Mouse (Mus musculus) MEL (cell line): ENCODE data around the gene Usf3. TPM values are rescaled to one million over a fixed set of nuclear protein-coding genes. Genes with fewer than 3 reads are reported as not detected.

ENCODE experiments used
- DNase-seq: peaks from one replicate; pipeline ENCODE4 v3.0.0; 2011; ENCODE audit warnings: low read depth, low spot score
- H3K27ac ChIP-seq: 2 replicates; pipeline ENCODE4 v1.5.1; 2012; ENCODE audit warnings: low read depth, mild to moderate bottlenecking, control low read depth, low read length, moderate library complexity; ENCODE audit not compliant: control insufficient read depth
- H3K27me3 ChIP-seq, 2 experiments: fragments of 150-350 bp in 1 of 2; sonication (generic) in 1 of 2; 2 replicates each; pipeline ENCODE4 v1.6.1; 2012; ENCODE audit warnings: low read length in 2 of 2, mild to moderate bottlenecking in 2 of 2, improper control_type of control experiment in 1 of 2, moderate library complexity in 1 of 2; ENCODE audit not compliant: insufficient read depth in 2 of 2, control insufficient read depth in 1 of 2
- H3K36me3 ChIP-seq, 2 experiments: 2 replicates each; pipeline ENCODE4 v1.6.1; 2012 to 2014; ENCODE audit warnings: low read length in 2 of 2, improper control_type of control experiment in 1 of 2, inconsistent platforms in 1 of 2, mild to moderate bottlenecking in 1 of 2; ENCODE audit not compliant: insufficient read depth in 2 of 2, control insufficient read depth in 1 of 2
- H3K4me1 ChIP-seq, 2 experiments: fragments of 150-350 bp in 1 of 2; sonication (generic) in 1 of 2; 2 replicates each; pipeline ENCODE4 v1.6.1; 2012; ENCODE audit warnings: low read length in 2 of 2, improper control_type of control experiment in 1 of 2, mild to moderate bottlenecking in 1 of 2; ENCODE audit not compliant: insufficient read depth in 2 of 2, control insufficient read depth in 1 of 2
- H3K4me3 ChIP-seq, 2 experiments: fragments of 150-350 bp in 1 of 2; sonication (generic) in 1 of 2; 2 replicates each; pipeline ENCODE4 v1.5.1; 2012; ENCODE audit warnings: low read depth in 2 of 2, low read length in 2 of 2, mild to moderate bottlenecking in 2 of 2, moderate library complexity in 2 of 2, control low read depth in 1 of 2, improper control_type of control experiment in 1 of 2; ENCODE audit not compliant: control insufficient read depth in 1 of 2, insufficient read depth in 1 of 2
- H3K79me2 ChIP-seq: 2 replicates; pipeline ENCODE4 v1.6.1; 2012; ENCODE audit warnings: mild to moderate bottlenecking, low read length, moderate library complexity; ENCODE audit not compliant: control insufficient read depth, poor library complexity, insufficient read depth
- H3K9ac ChIP-seq: 2 replicates; pipeline ENCODE4 v1.6.1; 2012; ENCODE audit warnings: low read depth, mild to moderate bottlenecking, control low read depth, low read length, moderate library complexity; ENCODE audit not compliant: control insufficient read depth, poor library complexity, severe bottlenecking
- H3K9me3 ChIP-seq: fragments of 150-350 bp; sonication (generic); replicated peaks from 2 replicates; pipeline ENCODE4 v1.6.1; 2012; ENCODE audit warnings: mild to moderate bottlenecking, low read length, improper control_type of control experiment, moderate library complexity; ENCODE audit not compliant: insufficient read depth
- BHLHE40 ChIP-seq: IDR thresholded peaks from 2 replicates; pipeline ENCODE4 v1.6.1; 2012; ENCODE audit warnings: low read depth, mild to moderate bottlenecking, inconsistent platforms, low read length, improper control_type of control experiment, borderline replicate concordance
- CHD1 ChIP-seq: IDR thresholded peaks from 2 replicates; pipeline ENCODE4 v1.6.1; 2012; ENCODE audit warnings: low read depth, mild to moderate bottlenecking, inconsistent platforms, low read length, improper control_type of control experiment
- CTCF ChIP-seq, 3 experiments: IDR thresholded peaks in 2 of 3; conservative IDR thresholded peaks in 1 of 3; 2 replicates each; pipeline ENCODE4 v1.5.1; 2011 to 2012; ENCODE audit warnings: low read length in 3 of 3, low read depth in 2 of 3, mild to moderate bottlenecking in 2 of 3, improper control_type of control experiment in 1 of 3, inconsistent platforms in 1 of 3, mixed read lengths in 1 of 3, moderate library complexity in 1 of 3; ENCODE audit not compliant: control insufficient read depth in 1 of 3, insufficient read depth in 1 of 3, poor library complexity in 1 of 3, severe bottlenecking in 1 of 3
- E2F4 ChIP-seq: IDR thresholded peaks from 2 replicates; pipeline ENCODE4 v1.6.1; 2011; ENCODE audit warnings: low read depth, low read length, improper control_type of control experiment, borderline replicate concordance
- ELF1 ChIP-seq: IDR thresholded peaks from 2 replicates; pipeline ENCODE4 v1.6.1; 2014; ENCODE audit warnings: low read depth, mild to moderate bottlenecking, inconsistent platforms, low read length, improper control_type of control experiment, moderate library complexity
- EP300 ChIP-seq, 2 experiments: IDR thresholded peaks; 2 replicates each; pipeline ENCODE4 v1.6.1; 2011; ENCODE audit warnings: improper control_type of control experiment in 2 of 2, low read length in 2 of 2, low read depth in 1 of 2, mild to moderate bottlenecking in 1 of 2
- GABPA ChIP-seq: IDR thresholded peaks from 2 replicates; pipeline ENCODE4 v1.6.1; 2012; ENCODE audit warnings: low read depth, mild to moderate bottlenecking, inconsistent platforms, low read length, improper control_type of control experiment, moderate library complexity
- GATA1 ChIP-seq: IDR thresholded peaks from 2 replicates; pipeline ENCODE4 v1.6.1; 2011; ENCODE audit warnings: low read depth, low read length, improper control_type of control experiment
- HCFC1 ChIP-seq: IDR thresholded peaks from 2 replicates; pipeline ENCODE4 v1.6.1; 2012; ENCODE audit warnings: low read depth, mild to moderate bottlenecking, inconsistent platforms, low read length, improper control_type of control experiment, moderate library complexity
- JUND ChIP-seq: IDR thresholded peaks from 2 replicates; pipeline ENCODE4 v1.6.1; 2011; ENCODE audit warnings: low read depth, mild to moderate bottlenecking, improper control_type of control experiment, low read length
- MAFK ChIP-seq: IDR thresholded peaks from 2 replicates; pipeline ENCODE4 v1.6.1; 2011; ENCODE audit warnings: low read depth, mild to moderate bottlenecking, low read length, improper control_type of control experiment, borderline replicate concordance
- MAZ ChIP-seq: IDR thresholded peaks from 2 replicates; pipeline ENCODE4 v1.6.1; 2012; ENCODE audit warnings: low read depth, mild to moderate bottlenecking, inconsistent platforms, low read length, improper control_type of control experiment
- MEF2A ChIP-seq: IDR thresholded peaks from 2 replicates; pipeline ENCODE4 v1.6.1; 2014; ENCODE audit warnings: low read depth, mild to moderate bottlenecking, inconsistent platforms, low read length, improper control_type of control experiment; ENCODE audit not compliant: poor library complexity, insufficient replicate concordance, severe bottlenecking; ENCODE audit errors: extremely low read depth
- MYB ChIP-seq: IDR thresholded peaks from 2 replicates; pipeline ENCODE4 v1.6.1; 2011; ENCODE audit warnings: mild to moderate bottlenecking, low read depth, low read length, improper control_type of control experiment
- MYC ChIP-seq: IDR thresholded peaks from 2 replicates; pipeline ENCODE4 v1.6.1; 2011; ENCODE audit warnings: low read depth, mild to moderate bottlenecking, low read length, improper control_type of control experiment, moderate library complexity
- NELFE ChIP-seq: IDR thresholded peaks from 2 replicates; pipeline ENCODE4 v1.6.1; 2011; ENCODE audit warnings: low read depth, low read length, improper control_type of control experiment
- NRF1 ChIP-seq: IDR thresholded peaks from 2 replicates; pipeline ENCODE4 v1.6.1; 2014; ENCODE audit warnings: low read depth, mild to moderate bottlenecking, inconsistent platforms, low read length, improper control_type of control experiment, moderate library complexity; ENCODE audit not compliant: poor library complexity, insufficient read depth, severe bottlenecking
- POLR2AphosphoS2 ChIP-seq: IDR thresholded peaks from 2 replicates; pipeline ENCODE4 v1.6.1; 2011; ENCODE audit warnings: low read length, improper control_type of control experiment
- RAD21 ChIP-seq: IDR thresholded peaks from 2 replicates; pipeline ENCODE4 v1.6.1; 2011; ENCODE audit warnings: mild to moderate bottlenecking, low read depth, low read length, improper control_type of control experiment
- RCOR1 ChIP-seq: IDR thresholded peaks from 2 replicates; pipeline ENCODE4 v1.6.1; 2012; ENCODE audit warnings: low read depth, mild to moderate bottlenecking, inconsistent platforms, low read length, improper control_type of control experiment
- SMC3 ChIP-seq: IDR thresholded peaks from 2 replicates; pipeline ENCODE4 v1.6.1; 2011; ENCODE audit warnings: low read depth, low read length, improper control_type of control experiment
- TAL1 ChIP-seq: IDR thresholded peaks from 2 replicates; pipeline ENCODE4 v1.6.1; 2012; ENCODE audit warnings: mild to moderate bottlenecking, inconsistent platforms, low read length, moderate library complexity, mixed read lengths
- TBP ChIP-seq: IDR thresholded peaks from 2 replicates; pipeline ENCODE4 v1.8.0; 2011; ENCODE audit warnings: low read depth, low read length, improper control_type of control experiment
- TCF12 ChIP-seq: IDR thresholded peaks from 2 replicates; pipeline ENCODE4 v1.6.1; 2014; ENCODE audit warnings: low read depth, mild to moderate bottlenecking, inconsistent platforms, low read length, improper control_type of control experiment, moderate library complexity
- ZMIZ1 ChIP-seq: IDR thresholded peaks from 2 replicates; pipeline ENCODE4 v1.6.1; 2012; ENCODE audit warnings: low read depth, mild to moderate bottlenecking, inconsistent platforms, low read length, improper control_type of control experiment, moderate library complexity
- polyA plus RNA-seq, 2 experiments: library from polyadenylated mRNA; stranded (reverse) in 1 of 2; unstranded in 1 of 2; fragments of >175 nt in 1 of 2; fragments of >200 nt in 1 of 2; gene quantifications; 2 replicates each; pipeline versions ENCODE4 v1.2.1 to v1.2.4; 2012; ENCODE audit warnings: low replicate concordance in 2 of 2, low read depth in 1 of 2; ENCODE audit not compliant: insufficient read length in 2 of 2, insufficient read depth in 1 of 2, missing spikeins in 1 of 2
- total RNA-seq: library from RNA; depleted of rRNA; stranded (reverse); fragments of 300-350 nt; gene quantifications from 2 replicates; pipeline ENCODE4 v1.2.3, GENCODE M21; 2012

Usf3 gene
- total and polyA plus RNA-seq, 3 experiments: 3.4 to 89.6 (median 11.0) TPM

DNA sequence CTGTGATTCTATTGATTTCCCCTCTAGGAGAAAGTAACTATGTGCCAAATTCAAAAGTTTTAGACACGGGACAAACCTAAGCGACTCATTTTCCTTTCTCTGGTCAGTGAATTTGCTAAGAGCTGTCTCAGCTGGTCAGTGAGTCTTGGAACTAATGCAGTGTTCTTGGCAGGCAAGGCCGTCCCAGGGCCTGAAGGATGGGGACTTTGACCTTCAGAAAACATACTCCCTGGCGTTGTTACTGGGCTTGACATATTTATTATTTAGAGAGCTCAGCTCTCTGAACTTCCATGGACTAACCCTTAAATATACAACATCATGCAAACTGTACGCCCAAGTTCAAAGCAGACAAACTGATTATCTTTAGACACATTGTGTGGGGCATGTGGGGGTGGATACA lies 97.6 kb downstream of the Usf3 start:
- no peaks in the 10 kb centered on the region for H3K4me1 ChIP-seq
- no peak overlapping the region for H3K9ac ChIP-seq
- no peaks in the 10 kb centered on the region for H3K36me3 ChIP-seq
- H3K79me2 ChIP-seq: no peaks in the 10 kb centered on the region
- no peak overlapping the region for H3K4me3 ChIP-seq
- no peak for DNase-seq
- H3K9me3 ChIP-seq: no peaks in the 10 kb centered on the region
- H3K27ac ChIP-seq: no peak overlapping the region
- H3K27me3 ChIP-seq: peaks cover 10 to 20% of the 10 kb centered on the region in 2 experiments
- TF ChIP-seq ELF1 (no peak), TCF12 (no peak), MYC (no peak), CHD1 (no peak), NRF1 (no peak), GABPA (no peak), MEF2A (no peak), TAL1 (no peak), POLR2AphosphoS2 (no peak), MAFK (no peak), RCOR1 (no peak), MAZ (no peak), RAD21 (no peak), SMC3 (no peak), CTCF (IDR thresholded peaks at IDR 0.05 in 2 of 3, conservative IDR thresholded peaks at IDR 0.05 in 1 of 3; ENCODE audit: control insufficient read depth in 1 of 3, insufficient read depth in 1 of 3, low read depth in 2 of 3, low read length in 3 of 3, poor library complexity in 1 of 3, severe bottlenecking in 1 of 3) (no peak), BHLHE40 (no peak)

- Histone ChIP-seq H3K9me3 (no peaks in the 10 kb centered on the region), H3K27ac (no peak overlapping the region), H3K79me2 (no peaks in the 10 kb centered on the region), H3K27me3 (peaks cover 10 to 22% of the 10 kb centered on the region in 2 experiments), H3K4me1 (no peaks in the 10 kb centered on the region), H3K36me3 (no peaks in the 10 kb centered on the region), H3K9ac (no peak overlapping the region), H3K4me3 (no peak overlapping the region)
- TF ChIP-seq MAZ (no peak), HCFC1 (no peak), E2F4 (no peak), GABPA (no peak), NELFE (no peak), RCOR1 (no peak), ZMIZ1 (no peak), RAD21 (no peak), MAFK (no peak), BHLHE40 (no peak), EP300 (IDR thresholded peaks at IDR 0.05; ENCODE audit: low read depth in 1 of 2, low read length in 2 of 2) (no peak), GATA1 (no peak), MYB (no peak), JUND (no peak), ELF1 (no peak), TBP (no peak), TCF12 (no peak)
- no peak for DNase-seq
Measured at GRCm38 (mm10) chr16:44271371-44272038, 98.5 kb downstream of the Usf3 start.
